Mouse (Mus musculus) skeletal muscle tissue, adult 2 months (tissue): Measurements from ENCODE around the gene Fcho1.
"Not testable (repeated sequence)": the region's sequence is repeated elsewhere in the genome, so short reads cannot be mapped to it uniquely, and the experiment has no call there.

ENCODE experiments used
- DNase-seq: peaks from one replicate; pipeline ENCODE4 v3.0.0-alpha.2; 2012; ENCODE audit warnings: low read depth, low spot score

Gene Fcho1

DNA sequence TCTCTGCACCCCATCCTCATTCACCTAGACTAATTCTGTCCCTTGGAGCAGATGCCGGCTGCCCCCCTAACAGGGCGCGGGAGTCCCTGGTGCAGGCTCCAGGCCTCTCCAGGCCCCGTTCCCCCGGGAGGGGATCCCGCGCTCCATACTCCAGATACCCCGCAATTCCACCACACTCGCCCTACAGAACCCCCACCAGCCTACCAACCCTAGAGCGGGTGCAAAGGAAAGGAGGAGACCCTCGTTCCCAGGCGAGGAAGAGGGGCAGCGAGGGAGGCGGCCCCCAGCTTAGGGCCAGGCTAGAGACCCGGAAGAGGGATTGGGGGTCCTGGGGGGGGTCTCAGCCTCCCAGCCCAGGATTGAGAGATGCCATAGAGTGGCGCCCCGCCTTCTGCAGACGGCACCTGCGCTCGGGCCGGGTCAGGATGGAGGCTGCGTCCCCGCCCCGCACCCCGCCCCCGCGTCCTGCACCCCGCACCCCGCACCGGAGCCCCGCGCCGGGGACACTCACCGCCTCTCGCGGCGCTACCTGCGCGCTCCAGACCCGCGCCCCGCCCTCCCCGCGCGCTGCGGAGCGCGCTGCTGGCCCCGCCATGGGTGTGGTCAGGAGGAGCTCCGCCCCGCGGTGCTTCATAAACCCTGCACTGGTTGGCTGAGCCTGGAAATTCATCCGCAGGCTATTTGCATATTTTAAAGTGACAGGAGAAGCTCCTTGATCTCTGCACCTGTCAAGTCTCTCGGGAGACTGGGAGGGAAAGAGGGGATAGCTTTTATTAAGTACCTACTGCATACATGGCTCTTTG, at the start of gene Fcho1:
Fcho1 (minus strand) TSS at position 595 of the 803 bp plus-strand sequence.
- no peak for DNase-seq

DNA sequence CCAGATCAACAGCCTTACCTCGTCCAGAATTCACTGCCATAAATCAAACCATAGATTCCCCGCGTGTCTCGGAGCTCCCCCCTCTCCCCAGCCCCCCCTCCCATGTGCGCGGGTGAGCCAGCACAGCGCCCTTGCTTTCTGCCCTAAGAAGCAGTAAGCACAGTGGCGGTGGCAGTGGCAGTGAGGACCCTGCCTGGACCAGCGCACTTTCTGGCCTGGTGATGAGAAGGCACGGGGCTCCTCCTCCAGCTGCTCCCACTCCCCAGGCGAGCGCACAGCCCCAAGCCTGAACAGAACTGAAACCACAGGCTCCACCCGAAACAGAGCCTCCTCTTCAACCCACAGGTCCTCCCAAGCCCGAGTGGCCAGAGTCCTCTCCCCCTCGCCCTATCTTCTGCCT, 45.8 kb upstream of the Fcho1 start:
- no peak for DNase-seq

DNA sequence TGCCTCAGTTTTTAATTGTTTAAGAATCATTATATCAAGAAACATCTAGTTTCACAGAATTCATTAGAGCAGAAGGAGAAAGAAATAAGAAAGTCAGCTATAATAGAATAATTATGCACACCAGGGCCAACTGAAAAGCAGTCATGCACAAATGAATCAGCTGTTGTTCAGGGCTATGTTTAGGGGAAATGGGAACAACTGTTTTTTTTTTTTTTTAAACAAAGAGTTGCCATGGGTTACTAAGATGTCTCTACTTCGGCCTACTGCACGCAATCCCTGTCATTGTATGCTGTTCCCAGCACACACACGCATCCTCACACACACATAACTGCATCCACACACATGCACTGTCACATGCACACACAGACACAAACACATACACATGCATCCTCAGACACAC, 33.3 kb upstream of the Fcho1 start:
- DNase-seq: no peak

DNA sequence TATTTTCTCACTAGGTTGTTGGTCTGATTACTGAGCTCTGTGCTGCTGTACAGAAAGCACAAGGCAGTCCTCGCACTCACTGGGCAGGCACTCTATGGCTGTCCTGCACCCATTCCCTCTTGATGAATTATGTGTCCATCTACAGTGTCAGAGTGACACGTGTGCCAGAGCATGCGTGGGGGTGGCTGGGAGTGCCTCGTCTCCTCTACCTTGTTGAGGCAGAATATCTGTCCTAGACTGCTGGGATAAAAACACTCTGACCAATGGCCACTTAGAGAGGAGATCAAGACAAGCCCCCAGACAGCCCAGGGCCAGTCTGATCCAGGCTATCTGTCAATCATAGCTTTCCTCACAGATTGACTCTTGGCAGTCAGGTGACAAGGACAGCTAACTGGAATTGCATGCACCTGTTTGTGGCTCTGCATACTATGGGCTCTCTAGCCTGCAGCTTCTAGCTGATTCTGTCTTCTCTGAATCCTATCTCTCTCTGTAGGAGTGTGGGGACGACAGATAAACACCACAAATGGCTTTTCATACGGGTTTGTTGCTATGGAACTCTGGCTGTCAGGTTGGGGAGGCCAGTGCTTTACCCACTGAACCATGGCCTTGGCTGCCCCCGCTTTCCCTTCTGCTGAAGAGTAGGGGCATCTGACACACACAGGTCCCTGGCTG, 27.5 kb upstream of the Fcho1 start:
- not testable (repeated sequence) for DNase-seq

DNA sequence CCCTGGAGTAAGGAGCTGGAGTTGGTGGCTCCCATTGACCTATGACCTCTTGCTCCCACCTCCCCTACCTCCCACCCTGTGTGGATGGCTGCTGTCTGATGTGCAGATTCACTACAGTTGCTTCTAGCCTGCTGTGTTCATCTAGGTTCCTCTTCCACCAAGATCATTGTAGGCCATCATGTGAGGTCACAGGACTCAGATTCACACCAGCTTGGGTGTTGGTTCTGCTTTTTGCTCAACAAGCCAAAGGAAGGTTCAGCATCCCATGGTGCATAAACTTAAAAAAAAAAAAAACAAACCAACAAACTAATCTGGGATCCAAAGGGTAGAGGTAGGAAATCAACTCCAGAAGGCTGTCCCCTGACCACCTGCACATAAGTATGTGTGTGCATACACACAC, 26.7 kb upstream of the Fcho1 start:
- not testable (repeated sequence) for DNase-seq

DNA sequence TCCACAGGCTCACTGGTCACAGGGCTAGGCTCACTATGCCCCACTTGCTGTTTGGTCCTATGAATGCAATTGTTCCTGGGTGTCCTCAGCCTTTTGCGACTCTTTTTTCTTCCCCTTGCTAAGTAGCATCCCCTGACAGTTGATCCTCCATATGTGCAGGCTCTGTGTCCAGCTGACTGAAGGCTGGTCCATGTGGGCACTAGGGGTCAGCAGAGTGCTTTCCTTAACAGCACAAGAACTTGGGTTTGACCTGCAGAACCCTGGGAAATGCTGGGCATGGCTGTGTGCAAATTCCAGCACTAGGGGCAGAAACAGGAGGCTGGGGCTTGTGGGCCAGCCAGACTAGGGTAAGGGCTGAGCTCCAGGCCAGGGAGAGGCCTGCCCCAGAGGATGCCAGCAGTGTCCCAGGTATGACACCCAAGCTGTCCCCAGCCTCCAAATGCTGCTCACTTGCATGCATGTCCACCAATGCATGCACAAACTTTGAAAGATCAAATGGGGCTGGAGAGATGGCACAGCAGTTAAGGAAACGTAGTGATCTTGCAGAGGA, 25.9 kb upstream of the Fcho1 start:
- DNase-seq: not testable (repeated sequence)

DNA sequence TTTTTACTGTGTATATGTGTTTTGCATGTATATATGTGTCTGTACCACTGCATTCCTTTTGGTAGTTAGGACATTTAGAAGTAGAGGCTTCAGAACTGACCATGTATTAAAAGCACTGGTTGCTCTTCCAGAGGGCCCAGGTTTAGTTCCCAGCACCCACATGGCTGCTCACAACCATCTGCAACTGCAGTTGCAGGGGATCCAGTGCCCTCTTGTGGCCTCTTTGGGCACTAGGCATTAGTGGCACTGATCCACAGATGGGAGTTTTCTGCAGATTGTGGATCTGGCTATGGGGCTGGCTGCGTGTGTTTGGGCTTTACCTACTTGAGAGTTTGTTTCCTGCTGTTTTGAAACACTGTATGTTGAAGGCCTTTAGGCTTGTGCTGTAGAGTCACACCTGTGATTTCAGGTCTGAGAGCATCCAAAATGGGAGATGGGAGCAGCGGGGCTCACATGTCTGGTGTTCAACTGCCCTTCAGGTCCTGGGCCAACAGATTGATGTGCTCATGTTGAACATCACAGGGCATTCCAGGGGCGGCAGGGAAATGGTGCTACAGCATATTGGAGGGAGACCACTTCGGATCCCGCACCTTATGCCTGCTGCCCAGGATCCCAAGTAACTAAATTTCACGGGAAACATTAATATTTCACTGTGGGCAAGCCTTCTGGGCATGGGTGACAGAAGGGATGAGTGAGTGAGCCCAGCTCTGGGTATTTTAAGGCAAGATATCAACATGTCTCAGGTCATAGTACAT, 24.0 kb upstream of the Fcho1 start:
- DNase-seq: not testable (repeated sequence)

DNA sequence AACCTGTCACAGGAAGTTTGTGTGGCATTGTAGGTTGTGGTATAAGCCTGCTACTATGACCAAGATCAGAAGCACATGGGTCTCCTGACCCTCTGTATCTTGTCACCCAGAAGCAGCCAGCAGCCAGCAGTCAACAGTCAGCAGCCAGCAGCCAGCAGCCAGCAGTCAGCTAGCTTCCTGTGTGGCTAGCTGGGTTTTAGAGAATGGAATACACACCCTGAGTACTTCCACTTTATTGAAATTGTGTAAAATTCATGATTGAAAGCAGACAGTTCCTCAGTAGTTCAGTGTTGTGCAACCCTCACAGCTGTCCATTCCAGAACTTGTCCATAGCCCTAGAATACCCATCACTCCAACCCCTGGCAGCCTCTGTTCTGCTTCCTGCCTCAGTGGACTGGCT, 21.6 kb upstream of the Fcho1 start:
- not testable (repeated sequence) for DNase-seq

DNA sequence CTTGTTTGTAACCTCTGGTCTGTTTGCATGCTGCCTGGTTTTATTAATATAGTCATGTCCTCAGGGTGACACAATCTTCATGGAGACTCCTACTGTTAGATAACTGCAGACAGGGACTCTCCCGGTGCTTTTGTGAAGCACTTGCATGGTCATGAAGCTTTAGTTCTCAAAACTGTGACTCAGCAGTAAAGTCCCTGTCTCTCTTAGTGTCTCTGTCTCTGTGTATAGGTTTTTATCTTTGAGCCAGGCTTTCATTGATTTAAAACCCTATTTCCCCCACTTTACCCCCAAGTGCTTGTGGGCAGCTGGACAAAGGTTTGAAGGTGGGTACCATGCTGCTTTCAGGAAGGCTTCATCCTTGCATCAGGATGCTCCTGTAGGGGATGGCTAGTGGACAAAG, 19.8 kb upstream of the Fcho1 start:
- no peak for DNase-seq

DNA sequence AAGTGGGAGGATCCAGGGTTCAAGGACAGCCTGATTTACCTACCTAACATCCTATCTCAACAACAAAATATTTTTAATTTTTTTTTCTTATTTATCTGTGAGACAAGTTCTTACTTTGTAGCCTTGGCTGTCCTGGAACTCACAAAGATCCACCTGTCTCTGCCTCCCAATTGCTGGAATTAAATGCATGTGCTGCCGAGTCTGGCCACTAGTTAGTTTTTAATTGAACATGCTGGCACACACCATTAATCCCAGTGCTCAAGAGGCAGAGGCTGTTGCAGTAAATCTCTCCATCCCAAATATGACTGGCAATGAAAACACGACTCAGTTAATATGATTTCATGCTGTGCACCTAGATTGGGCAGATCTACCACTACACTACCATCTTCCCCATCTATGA, 17.3 kb upstream of the Fcho1 start:
- DNase-seq: no peak

DNA sequence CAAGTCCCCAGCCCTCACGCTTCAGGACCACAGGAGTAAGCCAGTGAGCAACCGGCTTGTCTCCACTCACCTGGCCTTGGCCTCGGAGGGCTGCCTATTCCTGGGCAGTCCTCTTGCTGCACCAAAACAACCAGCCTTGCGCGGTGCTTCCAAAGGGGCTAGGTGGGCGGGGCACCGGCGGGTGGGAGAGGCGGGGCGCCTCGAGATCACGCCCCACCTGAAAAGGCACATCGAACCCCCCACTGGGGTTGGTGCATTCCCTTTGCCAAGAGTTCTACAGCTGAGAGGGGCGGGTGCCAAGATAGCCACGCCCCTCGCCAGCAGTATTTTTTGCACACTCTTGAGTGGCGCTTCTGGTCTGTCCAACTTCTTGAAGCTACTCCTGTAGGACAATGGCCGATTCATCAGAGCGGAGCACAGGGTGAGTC, 16.2 kb upstream of the Fcho1 start:
- no peak for DNase-seq

DNA sequence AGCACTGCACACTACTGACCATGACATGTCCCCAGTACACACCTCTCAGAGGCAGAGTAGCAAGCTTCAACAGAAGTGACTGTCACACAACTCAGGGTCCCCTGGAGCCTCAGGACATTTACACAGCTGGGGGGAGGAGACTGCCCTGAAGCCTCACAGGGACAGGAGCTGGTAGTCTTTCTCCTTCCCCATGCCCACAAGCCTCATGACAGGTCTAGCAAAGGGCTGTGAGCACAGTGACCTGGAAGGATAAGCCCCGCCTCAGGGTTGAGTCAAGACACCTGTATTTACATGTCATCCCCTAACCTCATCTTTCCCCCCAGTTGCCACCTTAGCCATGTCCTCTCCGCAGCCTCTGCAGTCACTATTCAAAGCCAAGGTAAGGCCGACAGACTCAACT, 15.7 kb upstream of the Fcho1 start:
- no peak for DNase-seq

DNA sequence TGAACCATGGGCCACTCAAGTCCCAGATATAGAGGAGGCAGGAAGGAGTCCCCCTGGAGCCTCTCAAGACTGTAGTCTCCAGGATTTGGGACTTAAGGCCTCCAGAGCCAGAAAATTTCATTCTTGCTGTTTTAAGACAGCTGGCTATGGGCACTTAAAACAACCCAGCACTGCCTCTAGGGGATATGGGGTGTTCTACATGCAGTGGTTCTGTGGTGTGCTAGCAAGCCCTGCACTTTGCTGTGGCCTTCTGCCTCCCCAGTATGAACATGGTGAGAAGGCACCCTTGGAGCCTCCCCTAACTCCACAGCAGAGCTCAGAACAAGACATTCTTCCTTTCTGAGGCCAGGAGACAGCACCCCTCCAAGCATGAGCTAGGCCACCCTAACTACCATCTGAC, 12.8 kb upstream of the Fcho1 start:
- not testable (repeated sequence) for DNase-seq

DNA sequence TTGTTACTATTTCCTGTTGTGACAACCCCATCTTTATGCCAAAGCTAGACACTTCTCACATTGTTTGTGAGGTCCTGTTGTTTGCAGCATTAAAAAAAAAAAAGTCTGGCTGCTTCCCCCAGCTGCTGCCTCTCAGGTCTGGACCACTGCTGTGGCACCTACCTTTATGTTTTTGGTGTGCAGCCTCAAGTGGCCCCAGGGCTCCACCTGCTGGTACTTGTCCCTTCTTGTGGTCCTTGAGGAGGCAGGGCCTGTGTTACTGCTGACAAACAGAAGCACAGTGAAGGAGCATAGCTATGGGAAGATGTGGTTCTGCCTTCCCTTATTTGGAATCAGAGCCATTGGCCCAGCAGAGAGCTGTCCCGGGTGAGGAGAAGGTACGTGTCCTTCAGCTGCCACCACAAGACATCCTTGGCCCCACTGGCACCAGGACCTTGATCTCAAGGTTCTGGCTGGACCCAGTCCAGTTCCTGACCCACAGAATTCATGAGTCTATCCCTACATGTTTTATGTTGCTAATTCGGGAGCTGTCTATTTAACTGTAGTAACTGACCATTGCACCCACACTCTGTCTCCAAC, 6.2 kb upstream of the Fcho1 start:
- DNase-seq: no peak

DNA sequence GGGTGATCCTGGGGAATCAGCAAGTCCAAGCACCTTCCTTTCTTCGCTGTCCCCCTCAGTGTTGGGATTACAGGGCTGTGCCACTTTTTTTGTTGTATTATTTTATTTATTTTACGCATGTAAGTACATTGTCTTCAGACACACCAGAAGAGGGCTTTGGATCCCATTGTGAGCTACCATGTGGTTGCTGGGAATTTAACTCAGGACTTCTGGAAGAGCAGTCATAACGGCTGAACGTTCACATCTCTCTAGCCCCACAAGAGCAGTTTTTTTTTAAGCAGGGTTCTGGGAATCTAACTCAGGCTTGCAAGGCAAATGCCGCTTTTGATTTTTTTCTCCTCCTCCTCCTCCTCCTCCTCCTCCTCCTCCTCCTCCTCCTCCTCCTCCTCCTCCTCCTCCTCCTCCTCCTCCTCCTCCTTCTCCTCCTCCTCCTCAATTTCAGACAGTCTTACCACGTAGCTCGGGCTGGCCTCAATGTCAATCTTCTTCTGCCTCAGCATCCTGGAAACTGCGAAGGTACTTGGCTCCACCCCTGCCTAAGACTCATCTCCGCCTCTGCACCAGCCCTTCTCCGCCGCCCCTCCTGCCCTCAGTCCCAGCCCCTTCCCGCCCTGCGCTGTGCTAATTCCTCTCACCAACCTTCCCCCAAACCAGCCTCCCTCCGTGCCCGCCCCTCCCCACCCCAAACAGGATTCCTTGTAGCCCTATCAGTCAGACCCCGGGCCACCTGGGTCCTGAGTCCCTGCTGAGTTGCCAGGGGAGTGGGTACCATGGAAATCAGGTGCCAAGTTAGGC, 3.5 kb upstream of the Fcho1 start:
- DNase-seq: no peak

DNA sequence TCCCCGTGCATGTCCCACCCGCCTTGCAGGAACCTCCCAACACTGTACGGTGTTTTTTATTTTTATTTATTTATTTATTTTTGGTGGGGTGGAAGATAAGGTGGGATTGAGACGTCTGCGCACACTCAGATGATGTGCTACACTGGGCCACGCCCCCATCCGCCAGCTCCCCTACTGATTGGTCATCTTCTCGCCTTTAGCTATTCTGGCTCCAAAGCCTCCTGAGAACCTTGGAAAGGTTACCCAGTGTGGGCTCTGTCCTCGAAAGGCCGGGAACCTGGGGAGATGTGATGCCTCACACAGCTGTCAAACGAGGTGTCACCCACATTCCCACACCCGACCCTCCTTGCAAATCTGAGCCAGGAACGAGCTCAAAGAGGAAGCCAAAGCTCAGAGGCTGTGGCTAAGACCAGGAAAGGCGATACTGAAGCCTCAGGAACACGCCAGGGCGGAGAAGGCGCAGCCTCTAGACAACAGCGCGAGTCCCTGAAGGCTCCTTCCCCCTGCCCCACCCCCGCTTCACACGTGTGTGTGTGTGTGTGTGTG, 2.8 kb upstream of the Fcho1 start:
- no peak for DNase-seq

DNA sequence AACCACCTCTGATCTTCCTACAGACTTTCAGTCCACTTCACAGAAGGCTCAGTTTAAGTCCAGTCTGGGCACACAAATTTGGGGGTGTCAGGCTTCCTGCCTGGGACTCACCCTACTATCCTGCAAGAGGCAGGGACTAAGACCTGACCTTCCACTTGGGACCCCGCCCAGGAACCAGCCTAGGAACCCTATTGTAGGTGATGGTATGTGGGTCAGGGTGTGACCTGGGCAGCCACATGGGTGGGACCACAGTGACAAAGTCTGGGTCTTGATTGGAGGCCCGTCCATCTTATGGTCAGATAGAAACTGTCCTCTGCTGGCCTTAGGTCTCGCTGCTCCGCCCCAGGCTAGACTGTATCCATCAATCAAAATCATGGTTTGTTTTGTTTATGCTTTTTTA, 1.1 kb downstream of the Fcho1 start:
- no peak for DNase-seq

DNA sequence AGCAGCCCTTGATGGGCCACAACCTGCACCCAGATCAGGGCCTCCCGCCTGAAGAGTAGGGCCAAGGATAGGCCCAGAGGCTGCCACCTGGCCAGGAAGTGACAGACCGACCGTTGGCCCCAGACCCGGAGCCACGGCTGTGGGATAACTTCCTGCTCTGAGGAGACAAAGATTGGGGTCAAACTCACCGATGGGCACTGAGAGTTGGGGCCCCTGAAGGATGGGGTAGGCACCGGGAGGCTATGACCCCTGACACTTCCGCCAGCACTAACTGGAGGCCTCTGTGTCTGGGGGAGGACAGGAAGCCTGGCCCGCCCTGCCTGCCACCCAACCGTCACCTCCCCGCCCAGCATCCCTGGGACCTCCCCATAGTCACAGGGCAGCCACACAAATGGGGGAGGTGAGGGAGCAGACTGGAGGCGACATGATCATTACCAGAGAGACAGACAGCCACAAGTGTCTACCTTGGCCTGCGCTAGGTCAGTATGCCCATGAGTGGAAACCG, 2.4 kb downstream of the Fcho1 start:
- DNase-seq: no peak

DNA sequence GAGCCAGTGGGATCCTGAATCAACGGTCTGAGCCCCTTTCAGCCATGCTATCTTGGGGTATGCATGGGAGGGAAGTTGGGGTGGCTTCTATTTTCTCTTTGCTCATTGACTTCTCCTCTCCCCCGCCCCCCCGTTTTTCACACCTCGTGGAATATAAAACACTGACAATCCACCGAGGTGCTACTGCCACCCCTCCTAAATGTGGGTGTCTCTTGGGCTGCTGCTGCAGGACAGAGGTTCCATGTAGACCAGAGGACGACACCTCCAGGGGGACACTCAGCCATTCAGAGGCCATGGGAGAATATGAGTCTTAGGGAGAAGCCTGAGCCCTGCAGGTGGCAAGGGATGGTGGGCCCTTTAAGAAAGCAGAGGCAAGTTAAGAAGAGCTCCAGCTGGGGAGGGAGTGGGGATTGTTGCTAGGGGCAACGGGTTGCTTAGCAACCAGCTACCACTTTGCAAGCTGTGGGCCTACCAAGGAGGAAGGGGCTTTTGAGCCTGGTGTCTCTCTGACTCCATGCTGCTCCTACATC, 5.5 kb downstream of the Fcho1 start:
- DNase-seq: no peak

DNA sequence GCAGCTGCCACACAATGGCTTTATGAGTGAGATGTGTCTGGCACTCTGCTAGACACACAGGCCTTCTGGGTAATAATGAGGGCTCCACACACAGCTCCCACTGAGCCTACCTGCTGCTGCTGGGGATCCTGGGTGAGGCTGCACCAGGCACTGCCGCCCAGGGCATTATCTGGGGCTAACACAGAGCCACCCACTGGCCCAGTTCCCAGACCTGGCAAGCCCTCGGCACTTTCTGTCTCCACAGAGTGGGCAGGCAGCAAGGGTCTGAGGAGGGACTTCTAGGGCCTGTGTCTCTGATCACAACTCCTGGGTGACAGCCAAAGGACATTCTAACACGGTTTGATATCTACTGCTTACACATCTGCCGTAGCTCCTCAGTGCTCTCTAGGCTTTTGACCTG, 6.3 kb downstream of the Fcho1 start:
- no peak for DNase-seq
